Mouse (Mus musculus) adrenal gland, adult (tissue): Measurements from ENCODE around the gene Rnf11.

Source experiments
- DNase-seq, 2 experiments: peaks; one replicate each; pipeline ENCODE4 v3.0.0; 2022 to 2023; ENCODE audit warnings: low spot score in 1 of 2; ENCODE audit not compliant: inconsistent age in 2 of 2

Rnf11 gene

GRCm38 (mm10) chr4:109484621-109485020, at the start of gene Rnf11:
Gene Rnf11 (minus strand): TSS chr4:109484728.
- peak in 1 of 2 experiments; percentile 73 for DNase-seq

GRCm38 (mm10) chr4:109531111-109531510, 46.6 kb upstream of the Rnf11 start, which contains the start of gene 4930522H14Rik:
Gene 4930522H14Rik (minus strand): TSS chr4:109531297.
- no peak for DNase-seq

GRCm38 (mm10) chr4:109530245-109530816, 45.8 kb upstream of the Rnf11 start:
- no peak for DNase-seq

GRCm38 (mm10) chr4:109504885-109505284, 20.4 kb upstream of the Rnf11 start:
- peak; percentile 48 to 86 for DNase-seq

- no peak for DNase-seq
These were observed 13.9 kb upstream of the Rnf11 start for GRCm38 (mm10) chr4:109498476-109498875.

- peak in 1 of 2 experiments; percentile 55 for DNase-seq
These were observed 9.1 kb upstream of the Rnf11 start for GRCm38 (mm10) chr4:109493581-109493980.

- DNase-seq: no peak
These were observed 4.3 kb upstream of the Rnf11 start for GRCm38 (mm10) chr4:109488812-109489211.

- DNase-seq: peak; percentile 61 to 86
These were observed 1.8 kb downstream of the Rnf11 start for GRCm38 (mm10) chr4:109482701-109483100.

- DNase-seq: peak; percentile 73 to 87
These were observed 3.1 kb downstream of the Rnf11 start for GRCm38 (mm10) chr4:109481424-109481823.

- DNase-seq: peak in 1 of 2 experiments; percentile 29
These were observed 7.1 kb downstream of the Rnf11 start for GRCm38 (mm10) chr4:109477454-109477853.

- peak; percentile 93 to 97 for DNase-seq
These were observed 7.9 kb downstream of the Rnf11 start for GRCm38 (mm10) chr4:109476554-109477014.

- peak; percentile 68 to 88 for DNase-seq
These were observed 8.7 kb downstream of the Rnf11 start for GRCm38 (mm10) chr4:109475577-109476553.

- DNase-seq: no peak
These were observed 9.4 kb downstream of the Rnf11 start for GRCm38 (mm10) chr4:109475078-109475477.

- DNase-seq: no peak
These were observed 12.0 kb downstream of the Rnf11 start for GRCm38 (mm10) chr4:109472566-109472965.

- peak in 1 of 2 experiments; percentile 78 for DNase-seq
These were observed 12.9 kb downstream of the Rnf11 start for GRCm38 (mm10) chr4:109471606-109472005.

GRCm38 (mm10) chr4:109467687-109468086, 16.8 kb downstream of the Rnf11 start:
- no peak for DNase-seq

- DNase-seq: no peak
These were observed 20.6 kb downstream of the Rnf11 start for GRCm38 (mm10) chr4:109463892-109464291.

- no peak for DNase-seq
These were observed 23.9 kb downstream of the Rnf11 start for GRCm38 (mm10) chr4:109460421-109461179.

GRCm38 (mm10) chr4:109456821-109457220, 27.7 kb downstream of the Rnf11 start:
- DNase-seq: no peak

- no peak for DNase-seq
These were observed 36.0 kb downstream of the Rnf11 start for GRCm38 (mm10) chr4:109448531-109448930.

GRCm38 (mm10) chr4:109445956-109446355, 38.6 kb downstream of the Rnf11 start:
- DNase-seq: no peak
